Comparison of ENCODE assay signal across 16 mouse cellular contexts in the genomic region with DNA sequence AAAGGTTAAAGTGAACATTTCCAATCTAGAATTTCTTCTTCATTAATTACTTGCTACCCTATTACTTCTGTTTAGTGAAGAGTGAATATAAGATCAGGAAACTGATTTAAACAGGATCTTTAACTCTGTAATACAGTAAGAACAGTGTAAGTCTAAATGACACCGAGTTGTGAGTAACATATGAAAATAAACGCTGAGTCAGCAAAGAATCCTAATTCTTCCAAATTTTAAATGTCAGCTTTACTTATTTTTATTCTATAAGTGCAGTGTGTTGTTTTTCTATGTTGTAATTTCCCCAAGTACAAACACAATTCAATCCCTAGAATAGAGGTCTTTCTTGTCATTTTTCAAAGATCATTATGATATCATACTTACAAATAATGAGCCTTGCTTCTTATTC.
"Had no signal": no experiment of that assay in that cellular context is flagged by ENCODE, and none has a peak within 500 bp of the region (broad histone marks: within the 10 kb centered on the region; RNA-seq: fewer than 3 reads in every experiment).

No protein-coding gene starts in this region.

- H3K36me3 ChIP-seq: neural tube, embryonic 13.5 days; neural tube, embryonic 15.5 days; stomach, embryonic 15.5 days had no signal

- H3K27me3 ChIP-seq: neural tube, embryonic 13.5 days; neural tube, embryonic 15.5 days; stomach, embryonic 15.5 days had no signal

- H3K4me2 ChIP-seq: neural tube, embryonic 13.5 days; neural tube, embryonic 15.5 days; stomach, embryonic 15.5 days had no signal

- H3K9me3 ChIP-seq: neural tube, embryonic 13.5 days; neural tube, embryonic 15.5 days; stomach, embryonic 15.5 days had no signal

- DNase-seq: retina, postnatal 1 day; right cerebral cortex, adult 18-20 months; right cerebral cortex, postnatal 14 days; right cerebral cortex, postnatal 25 days; right cerebral cortex, postnatal 4 days; spleen, adult 18-20 months; thymus, adult 18-20 months; thymus, adult 2 months; thymus, postnatal 14 days; thymus, postnatal 25 days; thymus, postnatal 36 days; thymus, postnatal 4 days had no signal

- H3K9ac ChIP-seq: neural tube, embryonic 13.5 days; neural tube, embryonic 15.5 days; stomach, embryonic 15.5 days had no signal

- H3K4me3 ChIP-seq: neural tube, embryonic 13.5 days; neural tube, embryonic 15.5 days; stomach, embryonic 15.5 days had no signal

- H3K27ac ChIP-seq: neural tube, embryonic 13.5 days; neural tube, embryonic 15.5 days; stomach, embryonic 15.5 days; stomach, postnatal 0 days had no signal

- H3K4me1 ChIP-seq: neural tube, embryonic 13.5 days; neural tube, embryonic 15.5 days; stomach, embryonic 15.5 days had no signal
